Mouse (Mus musculus) thymus, adult 2 months (tissue): ENCODE measurements around the gene Atp6v1fnb. TPM values are rescaled to one million over a fixed set of nuclear protein-coding genes. Genes with fewer than 3 reads are reported as not detected.

Experiments used
- DNase-seq: peaks from one replicate; pipeline ENCODE4 v3.0.0; 2021
- H3K27ac ChIP-seq: fragments of 200-500 bp; 2 replicates; pipeline ENCODE4 v1.5.1; 2012; ENCODE audit warnings: low read length, control low read depth; ENCODE audit not compliant: control insufficient read depth, insufficient read depth
- H3K27me3 ChIP-seq: fragments of 200-500 bp; 2 replicates; pipeline ENCODE4 v1.6.1; 2012; ENCODE audit warnings: mild to moderate bottlenecking, low read length, moderate library complexity, mixed read lengths; ENCODE audit not compliant: control insufficient read depth, insufficient read depth
- H3K36me3 ChIP-seq: fragments of 200-500 bp; 2 replicates; pipeline ENCODE4 v1.6.1; 2012; ENCODE audit warnings: mild to moderate bottlenecking, low read length, moderate library complexity; ENCODE audit not compliant: control insufficient read depth, insufficient read depth
- H3K4me1 ChIP-seq: fragments of 200-500 bp; replicated peaks from 2 replicates; pipeline ENCODE4 v1.6.1; 2012; ENCODE audit warnings: low read length; ENCODE audit not compliant: control insufficient read depth, insufficient read depth
- H3K4me3 ChIP-seq: fragments of 200-500 bp; 2 replicates; pipeline ENCODE4 v1.5.1; 2012; ENCODE audit warnings: mild to moderate bottlenecking, low read length, control low read depth, moderate library complexity; ENCODE audit not compliant: control insufficient read depth, insufficient read depth
- CTCF ChIP-seq: fragments of 200-500 bp; IDR thresholded peaks from 2 replicates; pipeline ENCODE4 v1.5.1; 2012; ENCODE audit warnings: mild to moderate bottlenecking, control low read depth, low read length, moderate library complexity, borderline replicate concordance; ENCODE audit not compliant: control insufficient read depth, poor library complexity, insufficient read depth; ENCODE audit errors: extremely low read depth
- POLR2A ChIP-seq: fragments of 200-500 bp; IDR thresholded peaks from 2 replicates; pipeline ENCODE4 v1.6.1; 2012; ENCODE audit warnings: mild to moderate bottlenecking, low read length, control low read depth, moderate library complexity; ENCODE audit not compliant: control insufficient read depth, poor library complexity, insufficient read depth; ENCODE audit errors: extremely low read depth
- WGBS: fragments of 180-500 bp; shearing (Covaris S2); methylation state at CpG from one replicate; pipeline ENCODE4 v1.1.7; 2018; 5-methylcytosine and 5-hydroxymethylcytosine counted together
- polyA plus RNA-seq: library from polyadenylated mRNA; depleted of rRNA; stranded (reverse); fragments of >200 nt; gene quantifications from 2 replicates; pipeline ENCODE4 v1.2.3, GENCODE M21; 2012

Atp6v1fnb gene
- polyA plus RNA-seq, 1 experiment: 0.34 TPM

DNA sequence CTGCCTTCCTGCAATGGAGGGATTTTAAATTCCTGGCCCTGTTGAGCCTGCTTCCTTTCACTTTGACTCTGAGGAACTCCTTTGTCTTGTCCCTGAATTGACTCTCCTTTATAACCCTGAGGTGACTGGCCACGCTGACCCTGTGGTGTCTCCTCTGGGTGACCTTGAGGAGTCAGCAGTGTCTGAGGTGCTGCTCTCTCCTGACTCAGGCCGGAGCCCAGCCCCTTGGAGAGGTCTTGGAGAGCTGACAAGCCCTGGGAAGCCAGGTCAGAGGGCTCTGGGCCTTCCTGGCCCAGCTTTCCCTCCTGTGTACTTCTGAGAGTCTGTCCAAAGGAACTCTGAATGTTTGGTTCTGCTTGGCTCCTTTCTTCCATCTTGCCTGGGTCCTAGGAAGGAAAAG, 3.5 kb downstream of the Atp6v1fnb start:
- Histone ChIP-seq H3K36me3 (no peaks in the 10 kb centered on the region; the same call in 1 of the 2 replicates), H3K4me3 (no peak overlapping the region), H3K27me3 (no peaks in the 10 kb centered on the region), H3K4me1 (peaks cover 15% of the 10 kb centered on the region), H3K27ac (no peak overlapping the region)
- 95% methylated on average over 2 of the region's 2 CpGs for WGBS
- TF ChIP-seq POLR2A (no peak), CTCF (no peak)
- DNase-seq: no peak

DNA sequence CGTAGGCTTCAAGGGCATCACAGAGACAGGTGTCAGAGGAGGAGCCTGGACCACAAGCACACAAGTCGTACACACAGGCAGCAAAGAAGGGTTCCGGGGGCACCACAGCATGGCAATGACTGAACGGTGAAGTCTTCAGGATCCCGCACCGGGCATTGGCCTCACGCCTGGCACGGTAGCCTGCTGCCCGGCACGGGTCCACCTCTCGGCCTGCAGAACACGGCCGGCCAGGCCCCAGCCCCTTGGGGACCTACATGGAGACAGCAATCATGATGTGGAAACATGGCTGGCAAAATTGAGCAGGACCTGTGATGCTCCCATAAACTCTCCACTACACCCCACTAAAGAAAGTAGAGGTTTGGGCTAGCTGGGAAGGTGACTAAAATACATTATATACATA, 11.5 kb downstream of the Atp6v1fnb start:
- no peak overlapping the region for H3K27ac ChIP-seq
- H3K4me3 ChIP-seq: no peak overlapping the region
- H3K36me3 ChIP-seq: no peaks in the 10 kb centered on the region
- 94% methylated on average over 13 of the region's 13 CpGs for WGBS
- H3K27me3 ChIP-seq: no peaks in the 10 kb centered on the region; the same call in 1 of the 2 replicates
- peaks cover 3% of the 10 kb centered on the region; the same call in 1 of the 2 replicates for H3K4me1 ChIP-seq
- DNase-seq: no peak
- TF ChIP-seq CTCF: no peak
- TF ChIP-seq POLR2A: no peak

DNA sequence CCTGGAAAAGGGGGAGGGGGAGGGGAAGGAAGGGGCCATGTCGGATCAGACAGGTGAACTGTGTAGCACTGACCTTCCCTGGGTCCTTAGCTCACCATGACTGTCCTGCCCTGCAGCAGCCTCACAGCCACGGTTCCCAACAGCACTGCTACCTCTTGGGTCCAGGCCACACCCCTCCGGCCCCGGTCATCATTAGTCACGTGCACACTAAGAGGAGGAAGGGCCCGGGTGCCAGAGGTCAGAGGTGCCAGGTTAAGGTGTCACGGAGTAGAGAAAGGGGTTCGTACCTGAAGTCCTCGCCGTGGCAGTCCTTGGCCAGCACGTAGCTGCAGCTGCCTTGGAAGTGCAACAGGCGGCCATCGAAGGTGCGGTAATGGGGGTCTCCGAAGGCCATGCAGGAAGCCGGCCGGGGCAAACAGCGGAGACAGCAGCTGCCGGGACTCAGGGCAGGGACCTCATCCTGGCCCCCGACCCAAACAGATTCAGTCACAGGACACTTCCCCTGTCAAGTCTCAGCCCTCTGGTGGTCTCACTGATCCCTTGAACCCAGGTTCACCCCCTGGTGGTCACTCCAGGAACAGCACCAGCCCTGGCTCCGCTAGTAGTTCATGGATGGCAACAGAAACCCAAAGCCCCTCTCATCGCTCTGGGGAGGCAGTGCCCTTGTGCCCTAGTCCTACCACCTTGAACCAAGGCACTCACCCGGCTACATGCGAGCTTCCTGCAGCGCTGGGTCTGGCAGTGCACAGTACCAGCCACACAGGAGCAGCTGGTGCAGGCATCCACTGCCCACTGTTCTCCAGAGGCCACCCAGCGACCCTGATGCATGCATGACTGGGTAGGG, 13.7 kb downstream of the Atp6v1fnb start:
- no peak for TF ChIP-seq POLR2A
- peak; percentile 92 for TF ChIP-seq CTCF
- peaks cover 3% of the 10 kb centered on the region; the same call in 1 of the 2 replicates for H3K4me1 ChIP-seq
- peak; percentile 83 for DNase-seq
- H3K27me3 ChIP-seq: no peaks in the 10 kb centered on the region; the same call in 1 of the 2 replicates
- 11% methylated on average over 26 of the region's 26 CpGs for WGBS
- 0 out of 2 replicates have a peak overlapping the region, but pooled peaks have one; percentile 12 for H3K4me3 ChIP-seq
- no peak overlapping the region for H3K27ac ChIP-seq
- no peaks in the 10 kb centered on the region for H3K36me3 ChIP-seq

DNA sequence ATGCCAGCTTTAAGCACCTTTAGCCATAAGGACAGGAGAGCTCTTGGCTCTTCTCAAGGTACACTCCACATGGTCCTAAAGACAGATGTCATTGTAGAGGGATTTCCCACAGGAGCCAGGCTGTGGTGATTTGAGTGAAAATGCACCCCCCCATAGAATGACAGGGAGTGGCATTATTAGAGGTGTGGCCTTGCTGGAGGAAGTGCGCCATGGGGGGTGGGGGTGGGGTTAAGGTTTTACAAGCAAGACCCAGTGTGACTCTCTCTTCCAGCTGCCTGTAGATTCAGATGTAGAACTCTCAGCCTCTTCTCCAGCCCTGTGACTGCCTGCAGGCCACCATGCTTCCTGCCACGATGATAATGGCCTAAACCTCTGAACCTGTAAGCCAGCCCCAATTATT, 14.7 kb downstream of the Atp6v1fnb start:
- DNase-seq: no peak
- Histone ChIP-seq H3K4me3 (no peak overlapping the region), H3K4me1 (peaks cover 3% of the 10 kb centered on the region; the same call in 1 of the 2 replicates), H3K27me3 (no peaks in the 10 kb centered on the region; the same call in 1 of the 2 replicates), H3K27ac (no peak overlapping the region), H3K36me3 (no peaks in the 10 kb centered on the region)
- WGBS: 45% methylated on average over 2 of the region's 2 CpGs
- no peak for TF ChIP-seq POLR2A
- no peak for TF ChIP-seq CTCF

DNA sequence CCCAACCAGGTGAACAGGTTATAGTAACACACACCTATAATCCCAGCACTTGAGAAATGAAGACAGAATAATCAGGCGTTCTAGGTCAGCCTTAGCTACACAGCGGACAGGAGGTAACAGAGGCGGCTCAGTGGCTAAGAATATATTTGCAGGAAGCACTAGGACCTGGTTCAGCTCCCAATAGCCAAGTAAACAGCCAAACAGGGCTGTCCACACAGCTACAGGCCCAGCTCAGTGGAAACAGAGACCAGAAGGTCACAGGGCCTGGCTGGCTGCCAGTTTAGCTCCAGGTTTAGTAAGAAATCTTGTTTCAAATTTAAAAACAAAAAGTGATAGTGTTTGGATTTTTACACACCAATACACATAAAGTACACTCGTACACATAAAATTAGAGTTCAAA, 22.9 kb downstream of the Atp6v1fnb start:
- H3K36me3 ChIP-seq: no peaks in the 10 kb centered on the region
- WGBS: 89% methylated on average over 4 of the region's 4 CpGs
- H3K27ac ChIP-seq: no peak overlapping the region
- no peak for DNase-seq
- no peaks in the 10 kb centered on the region; the same call in 1 of the 2 replicates for H3K27me3 ChIP-seq
- no peaks in the 10 kb centered on the region for H3K4me1 ChIP-seq
- H3K4me3 ChIP-seq: no peak overlapping the region
- TF ChIP-seq POLR2A (no peak), CTCF (no peak)

DNA sequence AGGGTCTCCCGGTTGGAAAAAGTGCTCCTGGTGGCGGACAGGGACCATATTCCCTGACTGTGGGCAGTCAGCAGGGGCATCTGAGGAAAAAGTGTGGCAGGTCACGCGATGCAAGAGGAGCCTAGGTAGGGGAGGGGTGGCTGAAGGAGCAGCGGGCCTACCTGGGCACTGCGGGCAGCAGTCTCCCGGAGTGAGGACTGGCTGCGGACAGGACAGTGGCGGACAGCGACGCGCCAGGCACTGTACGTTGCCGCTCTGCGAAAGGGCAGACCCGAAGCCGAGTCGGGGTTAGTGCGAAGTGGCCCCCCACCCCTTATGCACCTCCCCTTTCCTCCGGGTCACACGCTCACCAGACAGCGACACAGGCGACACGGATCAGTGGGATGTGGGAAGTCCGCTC, 25.0 kb downstream of the Atp6v1fnb start:
- H3K27ac ChIP-seq: no peak overlapping the region
- no peak for DNase-seq
- TF ChIP-seq CTCF: no peak
- no peak for TF ChIP-seq POLR2A
- 25% methylated on average over 25 of the region's 25 CpGs for WGBS
- H3K4me1 ChIP-seq: no peaks in the 10 kb centered on the region
- H3K27me3 ChIP-seq: no peaks in the 10 kb centered on the region; the same call in 1 of the 2 replicates
- H3K4me3 ChIP-seq: no peak overlapping the region
- H3K36me3 ChIP-seq: no peaks in the 10 kb centered on the region
